Mouse (Mus musculus): Measurements from ENCODE around the gene Snd1.

GRCm38 (mm10) chr6:28758293-28758692 lies 283.4 kb downstream of the Snd1 start:
- TF ChIP-seq POLR2A (IDR thresholded peaks at IDR 0.05; ENCODE audit: borderline replicate concordance, control insufficient read depth, low read depth, low read length) (no peak), CTCF (IDR thresholded peaks at IDR 0.05; ENCODE audit: control insufficient read depth, insufficient read depth, low read length) (no peak)
